Mouse (Mus musculus): ENCODE measurements around the gene Cldn16. TPM values are rescaled to one million over a fixed set of nuclear protein-coding genes. Genes with fewer than 3 reads are reported as not detected.

Gene Cldn16
- polyA plus RNA-seq, 1 experiment = not detected

- Histone ChIP-seq H3K36me3 (ENCODE audit: control insufficient read depth, insufficient read depth, low read length, poor library complexity, severe bottlenecking) (no peaks in the 10 kb centered on the region), H3K4me3 (ENCODE audit: low read depth, low read length) (no peak overlapping the region), H3K27ac (ENCODE audit: insufficient read depth, low read length) (no peak overlapping the region), H3K9ac (ENCODE audit: low read depth, poor library complexity, severe bottlenecking) (no peak overlapping the region), H3K27me3 (ENCODE audit: control insufficient read depth, insufficient read depth, low read length, poor library complexity, severe bottlenecking) (no peaks in the 10 kb centered on the region), H3K9me3 (replicated peaks; ENCODE audit: control insufficient read depth, insufficient read depth, low read length, poor library complexity, severe bottlenecking) (no peaks in the 10 kb centered on the region), H3K4me1 (ENCODE audit: control insufficient read depth, insufficient read depth, low read length) (no peaks in the 10 kb centered on the region)
- no peak for TF ChIP-seq POLR2A (IDR thresholded peaks at IDR 0.05; ENCODE audit: insufficient read depth, low read length)
- TF ChIP-seq EP300 (IDR thresholded peaks at IDR 0.05; ENCODE audit: insufficient read depth, low read depth, low read length) = no peak
- no peak for TF ChIP-seq CTCF (IDR thresholded peaks at IDR 0.05; ENCODE audit: low read depth, low read length)
Observed at GRCm38 (mm10) chr16:26525832-26526231, 62.9 kb downstream of the Cldn16 start.

GRCm38 (mm10) chr16:26526669-26527068, 63.7 kb downstream of the Cldn16 start, which contains the start of gene Tmem207:
Gene Tmem207, minus strand, starts transcription at chr16:26526769.
- Histone ChIP-seq H3K4me1 (ENCODE audit: control insufficient read depth, insufficient read depth, low read length) (no peaks in the 10 kb centered on the region), H3K9ac (ENCODE audit: low read depth, poor library complexity, severe bottlenecking) (no peak within 1 kb of the TSS), H3K9me3 (replicated peaks; ENCODE audit: control insufficient read depth, insufficient read depth, low read length, poor library complexity, severe bottlenecking) (no peaks in the 10 kb centered on the region), H3K4me3 (ENCODE audit: low read depth, low read length) (no peak within 1 kb of the TSS), H3K27ac (ENCODE audit: insufficient read depth, low read length) (no peak within 1 kb of the TSS), H3K36me3 (ENCODE audit: control insufficient read depth, insufficient read depth, low read length, poor library complexity, severe bottlenecking) (no peaks in the 10 kb centered on the region), H3K27me3 (ENCODE audit: control insufficient read depth, insufficient read depth, low read length, poor library complexity, severe bottlenecking) (no peaks in the 10 kb centered on the region)
- TF ChIP-seq POLR2A (IDR thresholded peaks at IDR 0.05; ENCODE audit: insufficient read depth, low read length) = no peak
- TF ChIP-seq EP300 (IDR thresholded peaks at IDR 0.05; ENCODE audit: insufficient read depth, low read depth, low read length) = no peak
- TF ChIP-seq CTCF (IDR thresholded peaks at IDR 0.05; ENCODE audit: low read depth, low read length) = no peak

GRCm38 (mm10) chr16:26527931-26528666, 65.2 kb downstream of the Cldn16 start:
- H3K4me3 ChIP-seq (ENCODE audit: low read depth, low read length) = no peak overlapping the region
- H3K9ac ChIP-seq (ENCODE audit: low read depth, poor library complexity, severe bottlenecking) = no peak overlapping the region
- H3K9me3 ChIP-seq (replicated peaks; ENCODE audit: control insufficient read depth, insufficient read depth, low read length, poor library complexity, severe bottlenecking) = no peaks in the 10 kb centered on the region
- H3K36me3 ChIP-seq (ENCODE audit: control insufficient read depth, insufficient read depth, low read length, poor library complexity, severe bottlenecking) = no peaks in the 10 kb centered on the region
- H3K4me1 ChIP-seq (ENCODE audit: control insufficient read depth, insufficient read depth, low read length) = no peaks in the 10 kb centered on the region
- H3K27ac ChIP-seq (ENCODE audit: insufficient read depth, low read length) = no peak overlapping the region
- no peaks in the 10 kb centered on the region for H3K27me3 ChIP-seq (ENCODE audit: control insufficient read depth, insufficient read depth, low read length, poor library complexity, severe bottlenecking)
- TF ChIP-seq EP300 (IDR thresholded peaks at IDR 0.05; ENCODE audit: insufficient read depth, low read depth, low read length) = no peak
- TF ChIP-seq CTCF (IDR thresholded peaks at IDR 0.05; ENCODE audit: low read depth, low read length) = no peak
- no peak for TF ChIP-seq POLR2A (IDR thresholded peaks at IDR 0.05; ENCODE audit: insufficient read depth, low read length)

- Histone ChIP-seq H3K4me3 (ENCODE audit: low read depth, low read length) (no peak overlapping the region), H3K9me3 (replicated peaks; ENCODE audit: control insufficient read depth, insufficient read depth, low read length, poor library complexity, severe bottlenecking) (no peaks in the 10 kb centered on the region), H3K9ac (ENCODE audit: low read depth, poor library complexity, severe bottlenecking) (no peak overlapping the region), H3K27me3 (ENCODE audit: control insufficient read depth, insufficient read depth, low read length, poor library complexity, severe bottlenecking) (no peaks in the 10 kb centered on the region), H3K4me1 (ENCODE audit: control insufficient read depth, insufficient read depth, low read length) (no peaks in the 10 kb centered on the region), H3K27ac (ENCODE audit: insufficient read depth, low read length) (no peak overlapping the region), H3K36me3 (ENCODE audit: control insufficient read depth, insufficient read depth, low read length, poor library complexity, severe bottlenecking) (no peaks in the 10 kb centered on the region)
- TF ChIP-seq EP300 (IDR thresholded peaks at IDR 0.05; ENCODE audit: insufficient read depth, low read depth, low read length) (no peak), CTCF (IDR thresholded peaks at IDR 0.05; ENCODE audit: low read depth, low read length) (no peak), POLR2A (IDR thresholded peaks at IDR 0.05; ENCODE audit: insufficient read depth, low read length) (no peak)
Observed at GRCm38 (mm10) chr16:26530451-26530850, 67.5 kb downstream of the Cldn16 start.

- H3K36me3 ChIP-seq (ENCODE audit: control insufficient read depth, insufficient read depth, low read length, poor library complexity, severe bottlenecking) = no peaks in the 10 kb centered on the region
- no peak overlapping the region for H3K4me3 ChIP-seq (ENCODE audit: low read depth, low read length)
- TF ChIP-seq CTCF (IDR thresholded peaks at IDR 0.05; ENCODE audit: low read depth, low read length) (no peak), POLR2A (IDR thresholded peaks at IDR 0.05; ENCODE audit: insufficient read depth, low read length) (no peak), EP300 (IDR thresholded peaks at IDR 0.05; ENCODE audit: insufficient read depth, low read depth, low read length) (no peak)
- H3K9me3 ChIP-seq (replicated peaks; ENCODE audit: control insufficient read depth, insufficient read depth, low read length, poor library complexity, severe bottlenecking) = no peaks in the 10 kb centered on the region
- no peaks in the 10 kb centered on the region for H3K27me3 ChIP-seq (ENCODE audit: control insufficient read depth, insufficient read depth, low read length, poor library complexity, severe bottlenecking)
- H3K4me1 ChIP-seq (ENCODE audit: control insufficient read depth, insufficient read depth, low read length) = no peaks in the 10 kb centered on the region
- H3K9ac ChIP-seq (ENCODE audit: low read depth, poor library complexity, severe bottlenecking) = no peak overlapping the region
- H3K27ac ChIP-seq (ENCODE audit: insufficient read depth, low read length) = no peak overlapping the region
Observed at GRCm38 (mm10) chr16:26532287-26532686, 69.4 kb downstream of the Cldn16 start.

Other genes with a start within 250 kb of the Cldn16 start
- 0.97 and 1.2 TPM in 2 replicates for gene Cldn1, start 91.3 kb upstream of the Cldn16 start, polyA plus RNA-seq (2011; ENCODE audit: insufficient read depth, insufficient read length, low read depth, missing spikeins)
- not detected in 2 replicates for gene Tmem207, start 63.6 kb downstream of the Cldn16 start, polyA plus RNA-seq (2011; ENCODE audit: insufficient read depth, insufficient read length, low read depth, missing spikeins)
- 1.3 and 1.7 TPM in 2 replicates for gene Il1rap, start 118.6 kb downstream of the Cldn16 start, polyA plus RNA-seq (2011; ENCODE audit: insufficient read depth, insufficient read length, low read depth, missing spikeins)

Measured in ES-Bruce4 (cell line).